Mouse (Mus musculus) urinary bladder, postnatal 14 days (tissue): ENCODE results near the gene Cacna2d1.

Experiments
- DNase-seq: peaks from one replicate; pipeline ENCODE4 v3.0.0; 2021; ENCODE audit warnings: low spot score

Gene Cacna2d1

GRCm38 (mm10) chr5:16056795-16057194, 122.3 kb downstream of the Cacna2d1 start:
- no peak for DNase-seq

GRCm38 (mm10) chr5:16062773-16063172, 128.3 kb downstream of the Cacna2d1 start:
- no peak for DNase-seq

- DNase-seq, result no peak
These were observed 128.8 kb downstream of the Cacna2d1 start for GRCm38 (mm10) chr5:16063273-16063672.

GRCm38 (mm10) chr5:16063949-16064348, 129.5 kb downstream of the Cacna2d1 start:
- no peak for DNase-seq

- no peak for DNase-seq
These were observed 131.3 kb downstream of the Cacna2d1 start for GRCm38 (mm10) chr5:16065816-16066215.

- no peak for DNase-seq
These were observed 147.8 kb downstream of the Cacna2d1 start for GRCm38 (mm10) chr5:16082253-16082652.

- no peak for DNase-seq
These were observed 152.8 kb downstream of the Cacna2d1 start for GRCm38 (mm10) chr5:16086979-16087902.

GRCm38 (mm10) chr5:16087995-16088394, 153.5 kb downstream of the Cacna2d1 start:
- DNase-seq, result no peak

GRCm38 (mm10) chr5:16092540-16092939, 158.0 kb downstream of the Cacna2d1 start:
- no peak for DNase-seq

- DNase-seq, result no peak
These were observed 158.7 kb downstream of the Cacna2d1 start for GRCm38 (mm10) chr5:16093071-16093693.

GRCm38 (mm10) chr5:16095345-16095744, 160.9 kb downstream of the Cacna2d1 start:
- DNase-seq, result no peak

GRCm38 (mm10) chr5:16098766-16099165, 164.3 kb downstream of the Cacna2d1 start:
- no peak for DNase-seq

- DNase-seq, result no peak
These were observed 167.3 kb downstream of the Cacna2d1 start for GRCm38 (mm10) chr5:16101820-16102219.

GRCm38 (mm10) chr5:16105701-16106100, 171.2 kb downstream of the Cacna2d1 start:
- DNase-seq, result no peak

GRCm38 (mm10) chr5:16110643-16111042, 176.2 kb downstream of the Cacna2d1 start:
- no peak for DNase-seq

GRCm38 (mm10) chr5:16113879-16114278, 179.4 kb downstream of the Cacna2d1 start:
- DNase-seq, result no peak

GRCm38 (mm10) chr5:16121334-16121733, 186.8 kb downstream of the Cacna2d1 start:
- DNase-seq, result no peak

- DNase-seq, result no peak
These were observed 187.6 kb downstream of the Cacna2d1 start for GRCm38 (mm10) chr5:16122110-16122509.

- no peak for DNase-seq
These were observed 200.0 kb downstream of the Cacna2d1 start for GRCm38 (mm10) chr5:16134286-16135094.

GRCm38 (mm10) chr5:16135986-16136385, 201.5 kb downstream of the Cacna2d1 start:
- no peak for DNase-seq

GRCm38 (mm10) chr5:16136839-16137238, 202.3 kb downstream of the Cacna2d1 start:
- no peak for DNase-seq

GRCm38 (mm10) chr5:16146602-16147001, 212.1 kb downstream of the Cacna2d1 start:
- no peak for DNase-seq
